Mouse (Mus musculus) neural tube, embryonic 14.5 days (tissue): ENCODE results near the gene Lmod1. TPM values are rescaled to one million over a fixed set of nuclear protein-coding genes. Genes with fewer than 3 reads are reported as not detected.

Source experiments
- ATAC-seq: fragments of 200-750 bp; cut with Nextera tagmentation; 2 replicates; pipeline ENCODE4 v1.8.0; 2017; ENCODE audit warnings: low read depth, mild to moderate bottlenecking, moderate TSS enrichment, moderate library complexity
- H3K27ac ChIP-seq: fragments of 300-500 bp; sonication (generic); 2 replicates; pipeline ENCODE4 v1.5.1; 2014; ENCODE audit warnings: low read depth, mild to moderate bottlenecking, control low read depth, low read length, moderate library complexity, mixed read lengths
- H3K27me3 ChIP-seq: fragments of 300-500 bp; sonication (generic); 2 replicates; pipeline ENCODE4 v1.6.1; 2014; ENCODE audit warnings: low read length; ENCODE audit not compliant: control insufficient read depth, insufficient read depth
- H3K36me3 ChIP-seq: fragments of 300-500 bp; sonication (generic); 2 replicates; pipeline ENCODE4 v1.6.1; 2014; ENCODE audit warnings: low read length, mixed read lengths; ENCODE audit not compliant: control insufficient read depth, insufficient read depth
- H3K4me1 ChIP-seq: fragments of 300-500 bp; sonication (generic); 2 replicates; pipeline ENCODE4 v1.6.1; 2014; ENCODE audit warnings: low read length; ENCODE audit not compliant: control insufficient read depth, insufficient read depth
- H3K4me2 ChIP-seq: fragments of 300-500 bp; sonication (generic); 2 replicates; pipeline ENCODE4 v1.6.1; 2014; ENCODE audit warnings: mild to moderate bottlenecking, low read depth, low read length, control low read depth
- H3K4me3 ChIP-seq: fragments of 300-500 bp; sonication (generic); 2 replicates; pipeline ENCODE4 v1.5.1; 2014; ENCODE audit warnings: low read depth, low read length, control low read depth, mixed read lengths
- H3K9ac ChIP-seq: fragments of 300-500 bp; sonication (generic); replicated peaks from 2 replicates; pipeline ENCODE4 v1.6.1; 2014; ENCODE audit warnings: low read depth, mild to moderate bottlenecking, control low read depth, low read length, mixed read lengths
- H3K9me3 ChIP-seq: fragments of 300-500 bp; sonication (generic); 2 replicates; pipeline ENCODE4 v1.6.1; 2016; ENCODE audit warnings: low read length; ENCODE audit not compliant: control insufficient read depth
- whole genome bisulfite sequencing: fragments of 180-500 bp; shearing (Covaris S2); extraction: QIAGEN DNeasy Blood & Tissue Kit; methylation state at CpG from one replicate; pipeline ENCODE4 v1.1.7; 2014; 5-methylcytosine and 5-hydroxymethylcytosine counted together
- polyA plus RNA-seq: library from polyadenylated mRNA; unstranded; fragments of >200 nt; fragmentation: Nextera tagmentation; extraction: Ambion mirVana; gene quantifications from 2 replicates; pipeline ENCODE4 v1.2.1, GENCODE M21; 2014

The Lmod1 gene
- polyA plus RNA-seq, 1 experiment from 2014 or later: 0.17 TPM

- 1% methylated on average over 20 of the region's 20 CpGs for WGBS
- H3K4me1 ChIP-seq: peaks cover 9% of the 10 kb centered on the region; the same call in 1 of the 2 replicates
- no peak overlapping the region for H3K27ac ChIP-seq
- no peaks in the 10 kb centered on the region for H3K36me3 ChIP-seq
- ATAC-seq: peak; percentile 82
- peak overlapping the region; percentile 37 for H3K4me3 ChIP-seq
- H3K9me3 ChIP-seq: no peaks in the 10 kb centered on the region
- H3K4me2 ChIP-seq: peak overlapping the region; percentile 93
- H3K9ac ChIP-seq: peak overlapping the region; percentile 65
- H3K27me3 ChIP-seq: no peaks in the 10 kb centered on the region
These were observed 43.6 kb downstream of the Lmod1 start for GRCm38 (mm10) chr1:135368245-135368644.

DNA sequence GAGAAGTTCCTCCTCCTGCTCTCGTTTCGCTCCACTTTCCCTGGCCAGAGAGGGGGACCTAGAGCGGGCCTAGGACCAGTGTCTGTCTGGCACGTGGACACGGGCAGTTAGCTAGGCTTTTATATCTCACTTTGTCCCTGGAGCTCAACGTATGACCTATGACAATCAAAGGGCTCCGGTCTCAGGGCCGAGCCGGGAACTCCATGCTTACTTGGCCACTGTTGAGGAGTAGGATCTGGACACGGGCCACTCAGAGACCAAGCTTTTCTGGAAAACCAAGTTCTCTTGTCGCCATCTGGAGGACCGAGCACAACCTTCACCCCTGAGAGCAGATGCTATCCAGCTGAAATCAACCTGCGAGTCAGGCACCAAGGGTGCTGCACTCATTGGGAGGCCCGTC is 44.4 kb downstream of the Lmod1 start:
- peak; percentile 13 for ATAC-seq
- H3K27me3 ChIP-seq: no peaks in the 10 kb centered on the region
- H3K27ac ChIP-seq: no peak overlapping the region
- peaks cover 9% of the 10 kb centered on the region; the same call in 1 of the 2 replicates for H3K4me1 ChIP-seq
- peak overlapping the region; percentile 65; the same call in 1 of the 2 replicates for H3K9ac ChIP-seq
- no peaks in the 10 kb centered on the region for H3K9me3 ChIP-seq
- WGBS: 10% methylated on average over 14 of the region's 14 CpGs
- no peaks in the 10 kb centered on the region for H3K36me3 ChIP-seq
- H3K4me3 ChIP-seq: peak overlapping the region; percentile 37
- peak overlapping the region; percentile 93 for H3K4me2 ChIP-seq

DNA sequence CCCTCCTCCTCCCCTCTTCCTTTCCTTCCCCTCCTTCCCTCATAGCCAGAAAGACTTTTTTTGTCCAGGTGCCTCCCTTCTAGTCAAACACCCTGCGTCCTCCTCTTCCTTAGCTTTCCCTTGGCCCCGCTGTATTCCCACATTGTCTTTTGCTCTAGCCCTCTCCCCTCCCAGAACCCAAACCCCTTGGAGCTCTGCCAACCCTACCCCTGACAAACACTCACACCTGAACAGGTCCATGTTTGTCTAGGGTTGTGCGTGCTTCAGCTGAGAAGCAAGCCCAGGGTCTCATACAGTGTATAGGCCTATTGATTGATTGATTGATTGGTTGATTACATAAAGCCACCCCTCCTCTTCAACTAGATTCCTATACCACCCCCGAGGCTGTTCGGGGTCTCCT is 44.8 kb downstream of the Lmod1 start:
- Histone ChIP-seq H3K9me3 (no peaks in the 10 kb centered on the region), H3K9ac (no peak overlapping the region), H3K27me3 (no peaks in the 10 kb centered on the region), H3K4me3 (no peak overlapping the region), H3K4me1 (peaks cover 13% of the 10 kb centered on the region; the same call in 1 of the 2 replicates), H3K4me2 (no peak overlapping the region), H3K36me3 (no peaks in the 10 kb centered on the region), H3K27ac (no peak overlapping the region)
- WGBS: 85% methylated on average over 5 of the region's 5 CpGs
- ATAC-seq: no peak

GRCm38 (mm10) chr1:135373171-135373677 is 48.6 kb downstream of the Lmod1 start:
- H3K4me3 ChIP-seq: peak overlapping the region; percentile 3; the same call in 1 of the 2 replicates
- peaks cover 18% of the 10 kb centered on the region for H3K4me1 ChIP-seq
- ATAC-seq: no peak
- H3K4me2 ChIP-seq: peak overlapping the region; percentile 23
- H3K27me3 ChIP-seq: no peaks in the 10 kb centered on the region
- WGBS: 73% methylated on average over 4 of the region's 4 CpGs
- no peak overlapping the region for H3K27ac ChIP-seq
- H3K36me3 ChIP-seq: no peaks in the 10 kb centered on the region
- no peaks in the 10 kb centered on the region for H3K9me3 ChIP-seq
- no peak overlapping the region; the same call in 1 of the 2 replicates for H3K9ac ChIP-seq

- Histone ChIP-seq H3K9me3 (no peaks in the 10 kb centered on the region), H3K27me3 (no peaks in the 10 kb centered on the region), H3K4me1 (peaks cover 18% of the 10 kb centered on the region), H3K9ac (peak overlapping the region; percentile 80), H3K4me2 (peak overlapping the region; percentile 69), H3K27ac (peak overlapping the region; percentile 52; the same call in 1 of the 2 replicates), H3K36me3 (no peaks in the 10 kb centered on the region), H3K4me3 (peak overlapping the region; percentile 75)
- peak; percentile 5; the same call in 1 of the 2 replicates for ATAC-seq
- WGBS: 2% methylated on average over 19 of the region's 19 CpGs
These were observed 49.7 kb downstream of the Lmod1 start for GRCm38 (mm10) chr1:135374175-135374867.

- Histone ChIP-seq H3K9me3 (no peaks in the 10 kb centered on the region), H3K4me3 (peak within 1 kb of the TSS; percentile 75), H3K27me3 (no peaks in the 10 kb centered on the region), H3K4me2 (peak within 1 kb of the TSS; percentile 69), H3K27ac (peak within 1 kb of the TSS; percentile 52; the same call in 1 of the 2 replicates), H3K36me3 (no peaks in the 10 kb centered on the region), H3K4me1 (peaks cover 18% of the 10 kb centered on the region), H3K9ac (peak within 1 kb of the TSS; percentile 80)
- 2% methylated on average over 34 of the region's 38 CpGs for WGBS
- peak; percentile 89 for ATAC-seq
These were observed 50.4 kb downstream of the Lmod1 start, which contains the start of gene Shisa4 for GRCm38 (mm10) chr1:135374868-135375581. Gene Shisa4, minus strand, starts transcription at chr1:135375237.

DNA sequence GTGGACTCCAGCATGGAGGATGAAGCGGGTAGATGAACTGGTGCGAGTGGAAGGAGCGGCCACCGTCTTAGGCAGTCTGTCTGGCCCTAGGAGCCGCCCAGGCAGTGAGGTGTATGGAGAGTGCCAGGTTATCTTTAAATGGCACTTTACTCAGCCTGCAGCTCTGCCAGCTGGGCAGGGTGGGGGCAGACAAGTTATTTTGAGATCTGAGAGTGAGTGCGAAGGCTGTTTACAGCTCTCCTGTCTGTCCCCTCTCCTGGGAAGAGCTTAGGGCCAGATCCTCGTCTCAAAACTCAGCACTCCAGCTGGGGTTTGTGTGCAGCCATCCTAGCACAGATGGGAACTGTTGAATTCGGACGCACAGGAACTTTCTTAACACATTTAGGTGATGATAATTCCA is 54.0 kb downstream of the Lmod1 start:
- Histone ChIP-seq H3K4me1 (peaks cover 9% of the 10 kb centered on the region), H3K27ac (no peak overlapping the region), H3K4me3 (no peak overlapping the region), H3K4me2 (no peak overlapping the region), H3K27me3 (no peaks in the 10 kb centered on the region), H3K9ac (no peak overlapping the region), H3K9me3 (no peaks in the 10 kb centered on the region), H3K36me3 (peaks cover 7% of the 10 kb centered on the region)
- WGBS: 67% methylated on average over 9 of the region's 9 CpGs
- no peak for ATAC-seq

DNA sequence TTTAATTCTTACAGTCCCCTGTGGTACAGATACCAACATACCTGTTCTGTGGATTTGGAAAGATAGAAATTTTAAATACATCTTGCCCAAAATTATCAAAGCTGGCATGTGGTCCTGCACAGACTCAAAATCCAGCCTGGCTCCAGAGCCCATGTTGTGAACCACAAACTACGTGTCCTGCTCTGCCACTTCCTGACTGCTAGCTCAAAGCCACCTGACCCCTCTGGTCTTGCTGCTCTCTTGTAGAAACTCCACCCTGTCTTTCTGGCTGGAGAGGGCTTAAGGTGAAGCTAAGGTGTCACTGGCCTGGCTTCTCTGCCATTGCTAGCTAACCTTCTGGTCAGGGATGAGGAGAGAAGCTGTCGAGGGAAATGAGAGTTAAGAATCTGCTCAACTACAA is 54.4 kb downstream of the Lmod1 start:
- H3K27me3 ChIP-seq: no peaks in the 10 kb centered on the region
- H3K4me3 ChIP-seq: no peak overlapping the region
- H3K9me3 ChIP-seq: no peaks in the 10 kb centered on the region
- H3K27ac ChIP-seq: no peak overlapping the region
- H3K4me1 ChIP-seq: peaks cover 8% of the 10 kb centered on the region
- no peak for ATAC-seq
- WGBS: 75% methylated on average over 2 of the region's 2 CpGs
- no peak overlapping the region for H3K9ac ChIP-seq
- peaks cover 12% of the 10 kb centered on the region for H3K36me3 ChIP-seq
- H3K4me2 ChIP-seq: no peak overlapping the region
